Mouse (Mus musculus): ENCODE measurements around the gene Opcml. TPM values are rescaled to one million over a fixed set of nuclear protein-coding genes. Genes with fewer than 3 reads are reported as not detected.

Opcml gene
- total and polyA plus RNA-seq, 2 experiments from 2014 or later = 71.2 to 128 TPM

DNA sequence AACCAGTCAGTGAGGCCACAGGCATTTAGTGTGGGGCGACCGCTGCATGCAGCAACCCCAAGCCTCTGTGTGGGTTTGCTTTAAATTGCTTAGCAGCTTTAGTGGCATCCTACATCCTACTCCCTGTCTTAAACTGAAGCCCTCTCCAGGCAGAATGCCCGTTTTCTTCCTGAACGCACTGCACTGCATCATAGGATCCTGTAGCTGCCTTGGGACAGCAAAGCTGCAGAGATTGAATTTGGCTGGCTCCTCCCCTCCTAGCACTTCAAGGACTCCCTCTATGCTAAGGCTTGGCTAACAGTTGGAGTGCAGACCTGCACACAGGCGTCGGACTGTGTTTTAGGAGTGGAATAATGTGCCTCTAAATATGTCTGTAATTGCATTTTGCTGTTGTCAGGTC, 474.2 kb downstream of the Opcml start:
- 48% methylated on average over 6 of the region's 6 CpGs for WGBS
- Histone ChIP-seq H3K4me2 (ENCODE audit: low read depth, low read length, poor library complexity, severe bottlenecking) (no peak overlapping the region), H3K4me3 (ENCODE audit: low read depth, low read length) (no peak overlapping the region), H3K9ac (replicated peaks; ENCODE audit: low read length, poor library complexity, severe bottlenecking) (no peak overlapping the region), H3K27ac (ENCODE audit: low read depth, low read length) (no peak overlapping the region), H3K36me3 (ENCODE audit: insufficient read depth, low read length) (no peaks in the 10 kb centered on the region), H3K4me1 (ENCODE audit: insufficient read depth, low read length) (no peaks in the 10 kb centered on the region), H3K9me3 (ENCODE audit: low read length) (no peaks in the 10 kb centered on the region), H3K27me3 (ENCODE audit: insufficient read depth, low read length) (no peaks in the 10 kb centered on the region)
- TF ChIP-seq CTCF (IDR thresholded peaks at IDR 0.05) = no peak
- ATAC-seq (ENCODE audit: low FRiP score) (no peak), DNase-seq (ENCODE audit: low spot score) (no peak)

- no peaks in the 10 kb centered on the region for H3K36me3 ChIP-seq (ENCODE audit: insufficient read depth, low read length)
- no peak for TF ChIP-seq CTCF (IDR thresholded peaks at IDR 0.05)
- no peak overlapping the region for H3K9ac ChIP-seq (replicated peaks; ENCODE audit: low read length, poor library complexity, severe bottlenecking)
- no peak for DNase-seq (ENCODE audit: low spot score)
- no peak overlapping the region for H3K27ac ChIP-seq (ENCODE audit: low read depth, low read length)
- no peak for ATAC-seq (ENCODE audit: low FRiP score)
- no peak overlapping the region for H3K4me3 ChIP-seq (ENCODE audit: low read depth, low read length)
- H3K27me3 ChIP-seq (ENCODE audit: insufficient read depth, low read length) = no peaks in the 10 kb centered on the region
- WGBS = 79% methylated on average over 2 of the region's 2 CpGs
- H3K4me1 ChIP-seq (ENCODE audit: insufficient read depth, low read length) = no peaks in the 10 kb centered on the region
- no peak overlapping the region for H3K4me2 ChIP-seq (ENCODE audit: low read depth, low read length, poor library complexity, severe bottlenecking)
- no peaks in the 10 kb centered on the region for H3K9me3 ChIP-seq (ENCODE audit: low read length)
Observed at GRCm38 (mm10) chr9:28273816-28274215, 483.2 kb downstream of the Opcml start.

DNA sequence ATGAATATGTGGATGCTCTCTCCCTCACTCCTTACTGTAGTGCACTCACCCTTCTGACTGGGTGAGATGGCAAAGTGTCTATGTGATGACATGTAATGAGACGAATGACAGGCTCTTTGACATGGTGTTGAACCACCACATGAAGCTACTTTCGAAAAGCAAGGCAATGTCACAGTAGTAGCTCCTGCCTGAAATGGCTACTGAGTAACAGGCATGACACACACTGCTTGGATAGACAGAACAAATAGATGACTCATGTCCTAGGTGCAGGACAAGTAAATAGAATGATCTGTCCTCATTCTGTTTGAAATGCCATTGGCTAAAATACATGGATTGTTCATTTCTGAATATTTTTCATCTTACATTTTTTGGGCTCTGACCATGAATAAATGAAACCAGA, 488.0 kb downstream of the Opcml start:
- no peaks in the 10 kb centered on the region for H3K36me3 ChIP-seq (ENCODE audit: insufficient read depth, low read length)
- no peak overlapping the region for H3K27ac ChIP-seq (ENCODE audit: low read depth, low read length)
- H3K4me3 ChIP-seq (ENCODE audit: low read depth, low read length) = no peak overlapping the region
- H3K4me2 ChIP-seq (ENCODE audit: low read depth, low read length, poor library complexity, severe bottlenecking) = no peak overlapping the region
- no peak overlapping the region for H3K9ac ChIP-seq (replicated peaks; ENCODE audit: low read length, poor library complexity, severe bottlenecking)
- no peaks in the 10 kb centered on the region for H3K9me3 ChIP-seq (ENCODE audit: low read length)
- 94% methylated on average over 2 of the region's 2 CpGs for WGBS
- DNase-seq (ENCODE audit: low spot score) = no peak
- peaks cover 5% of the 10 kb centered on the region for H3K4me1 ChIP-seq (ENCODE audit: insufficient read depth, low read length)
- no peaks in the 10 kb centered on the region for H3K27me3 ChIP-seq (ENCODE audit: insufficient read depth, low read length)
- TF ChIP-seq CTCF (IDR thresholded peaks at IDR 0.05) = no peak
- ATAC-seq (ENCODE audit: low FRiP score) = no peak

- DNase-seq (ENCODE audit: low spot score) (no peak), ATAC-seq (ENCODE audit: low FRiP score) (no peak)
- Histone ChIP-seq H3K4me1 (ENCODE audit: insufficient read depth, low read length) (peaks cover 5% of the 10 kb centered on the region), H3K4me3 (ENCODE audit: low read depth, low read length) (no peak overlapping the region), H3K27ac (ENCODE audit: low read depth, low read length) (peak overlapping the region; percentile 8; the same call in 1 of the 2 replicates), H3K27me3 (ENCODE audit: insufficient read depth, low read length) (no peaks in the 10 kb centered on the region), H3K9ac (replicated peaks; ENCODE audit: low read length, poor library complexity, severe bottlenecking) (no peak overlapping the region), H3K4me2 (ENCODE audit: low read depth, low read length, poor library complexity, severe bottlenecking) (no peak overlapping the region), H3K36me3 (ENCODE audit: insufficient read depth, low read length) (no peaks in the 10 kb centered on the region), H3K9me3 (ENCODE audit: low read length) (no peaks in the 10 kb centered on the region)
- TF ChIP-seq CTCF (IDR thresholded peaks at IDR 0.05) = no peak
- 28% methylated on average over 3 of the region's 3 CpGs for WGBS
Observed at GRCm38 (mm10) chr9:28281025-28281424, 490.4 kb downstream of the Opcml start.

DNA sequence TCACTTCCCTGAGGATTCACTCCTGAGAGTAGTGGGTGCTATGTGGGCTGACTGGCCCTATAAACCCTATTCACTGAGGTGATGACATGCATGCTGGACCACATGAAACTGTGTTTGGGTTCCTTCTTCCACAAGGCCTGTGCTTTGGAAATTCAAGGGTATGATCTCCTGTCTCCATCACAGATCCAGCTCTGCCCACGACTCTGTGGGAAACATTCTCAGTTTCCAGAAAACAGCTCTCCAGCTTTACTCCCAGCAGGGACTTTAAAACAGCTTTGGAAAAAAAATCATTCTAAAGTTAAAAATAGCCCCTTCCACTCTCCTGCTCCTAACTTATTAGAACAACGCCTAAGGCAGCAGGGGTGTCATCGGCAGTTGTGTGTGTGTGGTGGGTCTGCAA, 491.0 kb downstream of the Opcml start:
- no peak for TF ChIP-seq CTCF (IDR thresholded peaks at IDR 0.05)
- Histone ChIP-seq H3K9ac (replicated peaks; ENCODE audit: low read length, poor library complexity, severe bottlenecking) (no peak overlapping the region), H3K9me3 (ENCODE audit: low read length) (no peaks in the 10 kb centered on the region), H3K4me3 (ENCODE audit: low read depth, low read length) (no peak overlapping the region), H3K4me2 (ENCODE audit: low read depth, low read length, poor library complexity, severe bottlenecking) (no peak overlapping the region), H3K4me1 (ENCODE audit: insufficient read depth, low read length) (peaks cover 5% of the 10 kb centered on the region), H3K36me3 (ENCODE audit: insufficient read depth, low read length) (no peaks in the 10 kb centered on the region), H3K27ac (ENCODE audit: low read depth, low read length) (no peak overlapping the region; the same call in 1 of the 2 replicates), H3K27me3 (ENCODE audit: insufficient read depth, low read length) (no peaks in the 10 kb centered on the region)
- DNase-seq (ENCODE audit: low spot score) (no peak), ATAC-seq (ENCODE audit: low FRiP score) (no peak)
- 30% methylated on average over 3 of the region's 3 CpGs for WGBS

GRCm38 (mm10) chr9:28285016-28285415, 494.4 kb downstream of the Opcml start:
- no peak for ATAC-seq (ENCODE audit: low FRiP score)
- no peak for DNase-seq (ENCODE audit: low spot score)
- Histone ChIP-seq H3K4me3 (ENCODE audit: low read depth, low read length) (no peak overlapping the region), H3K27me3 (ENCODE audit: insufficient read depth, low read length) (no peaks in the 10 kb centered on the region), H3K36me3 (ENCODE audit: insufficient read depth, low read length) (no peaks in the 10 kb centered on the region), H3K4me1 (ENCODE audit: insufficient read depth, low read length) (peaks cover 5% of the 10 kb centered on the region), H3K9ac (replicated peaks; ENCODE audit: low read length, poor library complexity, severe bottlenecking) (no peak overlapping the region), H3K27ac (ENCODE audit: low read depth, low read length) (no peak overlapping the region), H3K4me2 (ENCODE audit: low read depth, low read length, poor library complexity, severe bottlenecking) (no peak overlapping the region), H3K9me3 (ENCODE audit: low read length) (no peaks in the 10 kb centered on the region)
- no peak for TF ChIP-seq CTCF (IDR thresholded peaks at IDR 0.05)
- 74% methylated on average over 3 of the region's 3 CpGs for WGBS
